Mouse (Mus musculus) midbrain, postnatal 0 days (tissue): ENCODE measurements around the gene Atp6v0a1. TPM values are rescaled to one million over a fixed set of nuclear protein-coding genes. Genes with fewer than 3 reads are reported as not detected.
A peak's percentile ranks its signal among the peaks of the same experiment; 100 is the strongest.

Source experiments
- ATAC-seq: fragments of 200-750 bp; cut with Nextera tagmentation; 2 replicates; pipeline ENCODE4 v1.8.0; 2017; ENCODE audit warnings: moderate number of reproducible peaks, mild to moderate bottlenecking, moderate TSS enrichment, moderate library complexity; ENCODE audit not compliant: low FRiP score
- DNase-seq: peaks from one replicate; pipeline ENCODE4 v3.0.0-alpha.2; 2015; ENCODE audit warnings: low spot score
- H3K27ac ChIP-seq: fragments of 300-500 bp; sonication (generic); 2 replicates; pipeline ENCODE4 v1.5.1; 2014; ENCODE audit warnings: low read depth, mild to moderate bottlenecking, low read length, mixed read lengths
- H3K27me3 ChIP-seq: fragments of 300-500 bp; sonication (generic); 2 replicates; pipeline ENCODE4 v1.6.1; 2014; ENCODE audit warnings: low read length, control low read depth, mixed read lengths; ENCODE audit not compliant: insufficient read depth
- H3K36me3 ChIP-seq: fragments of 300-500 bp; sonication (generic); 2 replicates; pipeline ENCODE4 v1.6.1; 2014; ENCODE audit warnings: low read length, control low read depth, mixed read lengths; ENCODE audit not compliant: insufficient read depth
- H3K4me1 ChIP-seq: fragments of 300-500 bp; sonication (generic); 2 replicates; pipeline ENCODE4 v1.6.1; 2014; ENCODE audit warnings: mild to moderate bottlenecking, control low read depth, antibody characterized with exemption, low read length, mixed read lengths; ENCODE audit not compliant: insufficient read depth
- H3K4me2 ChIP-seq: fragments of 300-500 bp; sonication (generic); 2 replicates; pipeline ENCODE4 v1.6.1; 2014; ENCODE audit warnings: low read depth, mild to moderate bottlenecking, low read length, mixed read lengths; ENCODE audit not compliant: poor library complexity, severe bottlenecking
- H3K4me3 ChIP-seq: fragments of 300-500 bp; sonication (generic); 2 replicates; pipeline ENCODE4 v1.5.1; 2014; ENCODE audit warnings: low read depth, mild to moderate bottlenecking, low read length, moderate library complexity
- H3K9ac ChIP-seq: fragments of 300-500 bp; sonication (generic); replicated peaks from 2 replicates; pipeline ENCODE4 v1.6.1; 2014; ENCODE audit warnings: mild to moderate bottlenecking, low read length, moderate library complexity, mixed read lengths; ENCODE audit not compliant: poor library complexity, severe bottlenecking
- H3K9me3 ChIP-seq: fragments of 300-500 bp; sonication (generic); 2 replicates; pipeline ENCODE4 v1.6.1; 2016; ENCODE audit warnings: low read length, control low read depth
- CTCF ChIP-seq: IDR thresholded peaks from 2 replicates; pipeline ENCODE4 v1.5.1; 2016; ENCODE audit warnings: antibody characterized with exemption, mild to moderate bottlenecking
- WGBS: fragments of 180-500 bp; shearing (Covaris S2); extraction: QIAGEN DNeasy Blood & Tissue Kit; methylation state at CpG from one replicate; pipeline ENCODE4 v1.1.7; 2014; 5-methylcytosine and 5-hydroxymethylcytosine counted together
- microRNA-seq: library from miRNA; unstranded; fragments of <30 nt; microRNA quantifications from one replicate; pipeline ENCODE4, GENCODE M21; 2016; ENCODE audit warnings: borderline number of aligned reads
- polyA plus RNA-seq: library from polyadenylated mRNA; unstranded; fragments of >200 nt; fragmentation: Nextera tagmentation; extraction: Ambion mirVana; gene quantifications from 2 replicates; pipeline ENCODE4 v1.2.1, GENCODE M21; 2015
- total RNA-seq: library from RNA; depleted of rRNA; stranded (reverse); fragments of >200 nt; gene quantifications from 2 replicates; pipeline ENCODE4 v1.2.3, GENCODE M21; 2014; rRNA removed

The Atp6v0a1 gene
- total and polyA plus RNA-seq, 2 experiments from 2014 or later = 204 to 242 TPM

- H3K9me3 ChIP-seq = no peaks in the 10 kb centered on the region
- ATAC-seq (no peak), DNase-seq (no peak)
- WGBS = 89% methylated on average over 8 of the region's 8 CpGs
- TF ChIP-seq CTCF = no peak
- H3K9ac ChIP-seq = no peak overlapping the region
- no peaks in the 10 kb centered on the region for H3K4me1 ChIP-seq
- peaks cover 53% of the 10 kb centered on the region for H3K36me3 ChIP-seq
- H3K27ac ChIP-seq = no peak overlapping the region
- no peak overlapping the region for H3K4me2 ChIP-seq
- no peaks in the 10 kb centered on the region for H3K27me3 ChIP-seq
- H3K4me3 ChIP-seq = no peak overlapping the region
Observed at GRCm38 (mm10) chr11:101098231-101098630, 89.0 kb downstream of the Atp6v0a1 start.

DNA sequence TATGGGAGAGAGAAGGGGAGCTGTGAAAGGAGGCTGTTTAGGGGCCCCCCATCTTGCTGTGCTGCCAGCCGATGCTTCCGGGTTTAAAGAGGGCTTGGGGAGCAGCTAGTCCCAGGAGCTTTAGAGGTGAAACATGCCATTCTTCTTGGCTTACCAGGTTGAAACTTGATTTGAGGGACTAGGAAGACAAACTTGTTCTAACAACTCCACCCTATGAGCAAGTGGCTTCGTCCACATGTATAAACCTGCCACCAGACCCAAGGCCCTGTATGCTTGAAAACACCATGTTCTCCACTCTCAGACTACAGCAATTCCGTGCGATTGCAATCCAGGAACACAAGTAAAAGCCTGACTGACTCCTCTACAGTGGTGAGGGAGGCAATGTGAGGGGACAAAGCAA is 93.8 kb downstream of the Atp6v0a1 start:
- Histone ChIP-seq H3K9me3 (no peaks in the 10 kb centered on the region), H3K4me1 (no peaks in the 10 kb centered on the region), H3K4me2 (no peak overlapping the region), H3K36me3 (peaks cover 35% of the 10 kb centered on the region), H3K9ac (no peak overlapping the region), H3K27me3 (no peaks in the 10 kb centered on the region), H3K27ac (no peak overlapping the region), H3K4me3 (no peak overlapping the region)
- 93% methylated on average over 5 of the region's 5 CpGs for WGBS
- DNase-seq (no peak), ATAC-seq (no peak)
- TF ChIP-seq CTCF = no peak

DNA sequence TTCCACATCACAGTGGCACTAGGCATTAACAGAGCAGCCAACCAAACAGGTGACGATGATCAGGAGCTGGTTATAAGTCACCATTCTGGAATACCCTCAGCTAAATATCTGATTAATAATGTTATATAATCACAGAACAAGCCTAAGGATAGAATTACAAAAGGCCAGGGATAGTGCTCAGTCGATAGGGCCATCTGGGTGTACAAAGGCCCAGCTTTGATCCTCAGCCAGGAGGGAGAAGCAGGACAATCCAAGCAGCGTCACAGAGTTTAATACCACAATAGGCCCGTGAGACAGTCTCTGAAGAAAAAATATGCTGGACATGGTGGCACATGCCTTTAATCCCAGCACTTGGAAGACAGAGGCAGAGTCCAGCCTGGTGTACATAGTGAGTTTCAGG is 100.1 kb downstream of the Atp6v0a1 start:
- H3K36me3 ChIP-seq = no peaks in the 10 kb centered on the region; the same call in 1 of the 2 replicates
- no peak for DNase-seq
- no peak overlapping the region for H3K4me2 ChIP-seq
- H3K9ac ChIP-seq = no peak overlapping the region
- H3K4me3 ChIP-seq = no peak overlapping the region
- WGBS = 46% methylated on average over 4 of the region's 4 CpGs
- no peak overlapping the region for H3K27ac ChIP-seq
- no peak for TF ChIP-seq CTCF
- no peaks in the 10 kb centered on the region for H3K9me3 ChIP-seq
- ATAC-seq = no peak
- H3K27me3 ChIP-seq = no peaks in the 10 kb centered on the region
- no peaks in the 10 kb centered on the region for H3K4me1 ChIP-seq

DNA sequence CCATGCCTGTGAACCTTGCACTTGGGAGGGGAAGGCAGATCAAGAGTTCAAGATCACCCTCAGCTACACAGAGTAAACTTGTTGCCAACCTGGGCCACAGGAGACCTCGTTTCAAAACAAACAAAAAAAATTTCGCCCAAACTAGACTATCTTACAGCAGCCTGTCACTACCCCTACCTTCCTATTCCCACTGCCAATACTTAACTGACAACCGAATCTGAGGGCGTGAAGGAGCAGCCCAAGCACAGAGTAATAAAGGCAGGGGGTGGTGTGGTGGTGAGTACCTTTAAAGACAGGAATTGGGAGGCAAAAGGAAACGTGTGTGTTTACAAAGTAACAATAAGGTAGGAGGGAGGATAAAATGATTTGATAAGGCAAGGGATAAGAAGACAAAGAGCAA is 101.5 kb downstream of the Atp6v0a1 start:
- Histone ChIP-seq H3K27me3 (no peaks in the 10 kb centered on the region), H3K4me3 (no peak overlapping the region), H3K9ac (no peak overlapping the region), H3K9me3 (no peaks in the 10 kb centered on the region), H3K4me1 (no peaks in the 10 kb centered on the region), H3K36me3 (no peaks in the 10 kb centered on the region), H3K27ac (no peak overlapping the region), H3K4me2 (no peak overlapping the region)
- no peak for TF ChIP-seq CTCF
- ATAC-seq (no peak), DNase-seq (no peak)
- 70% methylated on average over 5 of the region's 5 CpGs for WGBS

DNA sequence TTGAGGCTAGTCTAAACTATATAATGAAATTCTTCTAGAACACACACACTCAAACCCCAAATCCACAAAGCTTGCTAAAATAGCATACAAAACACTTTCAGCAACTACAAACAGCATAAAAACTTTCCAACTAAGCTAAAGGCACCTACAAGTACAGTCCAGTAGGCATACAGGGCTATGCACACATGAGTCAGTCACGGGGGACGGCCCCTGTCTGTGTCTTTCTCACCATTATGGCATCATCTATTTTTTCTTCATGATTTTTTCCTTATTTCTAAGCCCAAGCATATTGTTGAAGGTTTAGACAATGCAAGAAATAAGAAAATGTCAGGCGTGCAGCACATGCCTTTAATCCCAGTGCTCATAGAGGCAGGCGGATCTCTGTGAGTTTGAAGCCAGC is 101.9 kb downstream of the Atp6v0a1 start:
- DNase-seq (no peak), ATAC-seq (no peak)
- WGBS = 88% methylated on average over 4 of the region's 4 CpGs
- Histone ChIP-seq H3K4me1 (no peaks in the 10 kb centered on the region), H3K36me3 (no peaks in the 10 kb centered on the region), H3K9me3 (no peaks in the 10 kb centered on the region), H3K27ac (no peak overlapping the region), H3K27me3 (no peaks in the 10 kb centered on the region), H3K4me2 (no peak overlapping the region), H3K4me3 (no peak overlapping the region), H3K9ac (no peak overlapping the region)
- TF ChIP-seq CTCF = no peak

GRCm38 (mm10) chr11:101112186-101112585 is 102.9 kb downstream of the Atp6v0a1 start:
- H3K9ac ChIP-seq = no peak overlapping the region
- H3K4me1 ChIP-seq = no peaks in the 10 kb centered on the region
- H3K36me3 ChIP-seq = no peaks in the 10 kb centered on the region
- no peak for TF ChIP-seq CTCF
- ATAC-seq = no peak
- H3K27me3 ChIP-seq = no peaks in the 10 kb centered on the region
- no peak for DNase-seq
- no peak overlapping the region for H3K27ac ChIP-seq
- H3K4me3 ChIP-seq = no peak overlapping the region
- WGBS = 87% methylated on average over 3 of the region's 3 CpGs
- no peaks in the 10 kb centered on the region for H3K9me3 ChIP-seq
- no peak overlapping the region for H3K4me2 ChIP-seq

Small RNA genes lying within 50 kb of the gene (microRNA-seq; reads per million reads assigned to microRNA genes)
- gene Mir6928 = 7.7 reads per million, percentile 17 among the genes with 10 or more reads in this experiment

Other genes starting within 250 kb of the Atp6v0a1 start
- gene Kcnh4, start 249.5 kb upstream of the Atp6v0a1 start, total RNA-seq = 13.7 and 19.6 TPM in 2 replicates
- gene Kcnh4, start 249.5 kb upstream of the Atp6v0a1 start, polyA plus RNA-seq = 6.1 and 7.4 TPM in 2 replicates
- 4.5 and 6.7 TPM in 2 replicates for gene Hcrt, start 246.5 kb upstream of the Atp6v0a1 start, total RNA-seq
- 5.7 and 16.8 TPM in 2 replicates for gene Hcrt, start 246.5 kb upstream of the Atp6v0a1 start, polyA plus RNA-seq
- 13.9 and 14.1 TPM in 2 replicates for gene Ghdc, start 238.5 kb upstream of the Atp6v0a1 start, total RNA-seq
- 6.5 and 6.7 TPM in 2 replicates for gene Ghdc, start 238.5 kb upstream of the Atp6v0a1 start, polyA plus RNA-seq
- 22.5 and 25.6 TPM in 2 replicates for gene Stat5b, start 158.7 kb upstream of the Atp6v0a1 start, total RNA-seq
- 13.0 and 15.7 TPM in 2 replicates for gene Stat5b, start 158.7 kb upstream of the Atp6v0a1 start, polyA plus RNA-seq
- 5.1 and 8.5 TPM in 2 replicates for gene Stat5a, start 150.1 kb upstream of the Atp6v0a1 start, total RNA-seq
- gene Stat5a, start 150.1 kb upstream of the Atp6v0a1 start, polyA plus RNA-seq = 4.0 TPM in 2 replicates
- gene Stat3, start 69.9 kb upstream of the Atp6v0a1 start, total RNA-seq = 37.8 and 47.1 TPM in 2 replicates
- gene Stat3, start 69.9 kb upstream of the Atp6v0a1 start, polyA plus RNA-seq = 34.2 and 40.8 TPM in 2 replicates
- gene Cavin1, start 38.6 kb upstream of the Atp6v0a1 start, total RNA-seq = 24.8 and 26.0 TPM in 2 replicates
- 46.0 and 47.5 TPM in 2 replicates for gene Cavin1, start 38.6 kb upstream of the Atp6v0a1 start, polyA plus RNA-seq
- gene Naglu, start 60.6 kb downstream of the Atp6v0a1 start, total RNA-seq = 20.9 and 22.2 TPM in 2 replicates
- gene Naglu, start 60.6 kb downstream of the Atp6v0a1 start, polyA plus RNA-seq = 16.0 and 16.6 TPM in 2 replicates
- 0.27 TPM in 1 of 2 replicates, not detected in the other for gene Hsd17b1, start 69.0 kb downstream of the Atp6v0a1 start, total RNA-seq
- gene Hsd17b1, start 69.0 kb downstream of the Atp6v0a1 start, polyA plus RNA-seq = not detected in 2 replicates
- 41.8 and 48.7 TPM in 2 replicates for gene Coasy, start 73.1 kb downstream of the Atp6v0a1 start, total RNA-seq
- gene Coasy, start 73.1 kb downstream of the Atp6v0a1 start, polyA plus RNA-seq = 31.5 and 34.1 TPM in 2 replicates
- gene Mlx, start 77.8 kb downstream of the Atp6v0a1 start, total RNA-seq = 60.7 and 61.3 TPM in 2 replicates
- 64.1 and 67.8 TPM in 2 replicates for gene Mlx, start 77.8 kb downstream of the Atp6v0a1 start, polyA plus RNA-seq
- gene Psmc3ip, start 86.0 kb downstream of the Atp6v0a1 start, total RNA-seq = 5.3 and 6.9 TPM in 2 replicates
- gene Psmc3ip, start 86.0 kb downstream of the Atp6v0a1 start, polyA plus RNA-seq = 8.9 and 10.3 TPM in 2 replicates
- gene Retreg3, start 110.4 kb downstream of the Atp6v0a1 start, total RNA-seq = 54.9 and 61.7 TPM in 2 replicates
- 24.8 and 26.0 TPM in 2 replicates for gene Retreg3, start 110.4 kb downstream of the Atp6v0a1 start, polyA plus RNA-seq
- gene Tubg1, start 110.5 kb downstream of the Atp6v0a1 start, total RNA-seq = 40.5 and 52.6 TPM in 2 replicates
- 64.4 and 64.6 TPM in 2 replicates for gene Tubg1, start 110.5 kb downstream of the Atp6v0a1 start, polyA plus RNA-seq
- gene Tubg2, start 146.5 kb downstream of the Atp6v0a1 start, total RNA-seq = 38.4 and 40.6 TPM in 2 replicates
- 86.1 and 93.8 TPM in 2 replicates for gene Tubg2, start 146.5 kb downstream of the Atp6v0a1 start, polyA plus RNA-seq
- gene Cntnap1, start 161.1 kb downstream of the Atp6v0a1 start, total RNA-seq = 12.5 and 15.0 TPM in 2 replicates
- 3.0 and 3.2 TPM in 2 replicates for gene Cntnap1, start 161.1 kb downstream of the Atp6v0a1 start, polyA plus RNA-seq
- 13.7 and 23.4 TPM in 2 replicates for gene Plekhh3, start 161.9 kb downstream of the Atp6v0a1 start, total RNA-seq
- gene Plekhh3, start 161.9 kb downstream of the Atp6v0a1 start, polyA plus RNA-seq = 5.8 and 6.2 TPM in 2 replicates
- 0.61 and 1.4 TPM in 2 replicates for gene Ccr10, start 166.0 kb downstream of the Atp6v0a1 start, total RNA-seq
- gene Ccr10, start 166.0 kb downstream of the Atp6v0a1 start, polyA plus RNA-seq = 0.75 and 0.83 TPM in 2 replicates
- gene Ezh1, start 217.0 kb downstream of the Atp6v0a1 start, total RNA-seq = 26.5 and 40.0 TPM in 2 replicates
- gene Ezh1, start 217.0 kb downstream of the Atp6v0a1 start, polyA plus RNA-seq = 25.4 and 25.9 TPM in 2 replicates
- 55.0 and 67.5 TPM in 2 replicates for gene Ramp2, start 236.6 kb downstream of the Atp6v0a1 start, total RNA-seq
- 95.3 and 103 TPM in 2 replicates for gene Ramp2, start 236.6 kb downstream of the Atp6v0a1 start, polyA plus RNA-seq
- gene Vps25, start 244.3 kb downstream of the Atp6v0a1 start, total RNA-seq = 77.3 and 82.3 TPM in 2 replicates
- gene Vps25, start 244.3 kb downstream of the Atp6v0a1 start, polyA plus RNA-seq = 130 and 144 TPM in 2 replicates